Mouse (Mus musculus) liver, adult (tissue): ENCODE results near the gene Fam229a.

ENCODE experiments used
- GATA4 ChIP-seq: IDR thresholded peaks from 2 replicates; pipeline ENCODE4 v1.6.1; 2014; ENCODE audit warnings: mild to moderate bottlenecking, low read length; ENCODE audit not compliant: insufficient replicate concordance

Gene Fam229a

DNA sequence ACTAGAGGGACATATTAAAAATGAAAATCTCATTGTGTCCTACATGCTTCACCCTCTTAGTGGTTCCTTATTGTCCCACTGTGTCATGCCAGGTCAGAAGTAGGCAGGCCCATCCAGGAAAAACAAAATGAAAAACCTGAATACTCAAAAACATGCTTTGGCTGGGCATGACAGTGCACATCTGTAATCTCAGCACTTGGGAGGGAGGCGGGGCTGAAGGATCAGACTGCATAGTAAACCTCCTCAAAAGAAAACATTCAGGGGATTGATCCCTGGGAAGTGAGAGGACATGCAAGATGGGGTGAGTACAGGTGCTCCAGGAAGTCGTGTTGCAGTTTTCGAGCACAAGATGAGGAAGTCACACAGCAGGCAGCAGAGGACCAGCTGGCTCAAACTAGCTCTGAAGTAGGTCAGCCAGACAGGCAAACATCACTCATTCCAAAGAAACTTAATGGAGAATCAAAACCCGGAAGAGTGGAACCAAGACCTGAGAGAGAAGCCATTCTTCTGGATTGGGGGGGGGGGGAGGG lies 26.6 kb upstream of the Fam229a start:
- TF ChIP-seq GATA4: no peak

DNA sequence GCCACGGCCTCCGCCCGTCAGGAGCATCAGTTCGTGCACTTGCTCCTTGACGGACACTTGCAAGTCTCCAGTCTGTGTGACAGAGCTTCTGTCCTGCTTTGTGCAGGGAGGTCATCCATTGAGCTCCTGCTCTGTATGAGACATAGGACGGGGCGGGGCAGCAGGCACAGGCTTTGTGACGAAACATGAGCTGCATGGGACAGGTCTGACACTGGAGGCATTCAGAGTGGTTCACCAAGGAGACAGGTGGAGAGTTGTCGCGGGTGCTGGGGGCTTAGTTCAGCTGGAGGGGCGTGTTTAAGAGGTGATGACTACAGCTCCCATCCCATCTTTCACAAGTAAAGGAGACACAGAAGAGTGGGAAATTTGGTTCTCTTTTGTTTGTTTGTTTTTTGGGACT lies 14.9 kb upstream of the Fam229a start:
- TF ChIP-seq GATA4: no peak

DNA sequence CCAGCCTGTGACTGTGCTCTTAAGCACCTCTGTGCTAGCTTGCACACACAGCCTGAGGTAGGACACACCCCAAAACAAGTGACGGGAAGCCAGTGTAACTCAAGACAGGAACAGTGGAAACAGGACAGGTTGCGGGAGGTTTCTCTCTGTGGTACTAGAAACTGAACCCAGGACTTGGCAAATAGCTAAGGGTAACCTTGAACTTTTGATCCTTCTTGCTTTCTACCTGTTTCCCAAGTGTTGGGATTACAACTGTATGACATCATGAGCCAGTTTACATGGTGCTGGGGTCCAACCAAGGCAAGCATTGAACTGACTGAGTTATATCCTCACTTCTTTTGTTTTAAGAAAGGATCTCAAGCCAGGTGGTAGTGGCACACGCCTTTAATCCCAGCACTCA lies 11.1 kb upstream of the Fam229a start:
- no peak for TF ChIP-seq GATA4

DNA sequence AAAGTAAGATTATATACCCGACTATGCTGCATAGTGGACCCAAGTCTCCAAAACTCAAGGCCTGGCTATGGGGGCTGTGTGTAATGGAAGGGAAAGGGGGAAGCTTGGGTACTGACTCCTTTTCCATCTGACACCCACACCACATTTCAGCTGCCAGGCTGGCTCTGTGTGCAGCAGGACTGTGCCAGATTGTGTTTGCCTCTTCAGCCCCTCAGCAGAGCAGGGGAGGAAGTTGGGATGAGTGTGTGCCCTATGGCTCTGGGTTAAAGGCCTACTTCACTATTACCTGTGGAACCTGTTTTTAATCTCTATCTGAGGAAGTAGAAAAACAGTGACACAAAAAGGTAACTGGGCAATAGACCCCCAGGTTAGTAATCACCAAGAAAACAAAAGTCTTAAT lies 9.9 kb upstream of the Fam229a start:
- TF ChIP-seq GATA4: no peak

- no peak for TF ChIP-seq GATA4
These were observed 3.7 kb downstream of the Fam229a start for GRCm38 (mm10) chr4:129494681-129495080.

- no peak for TF ChIP-seq GATA4
These were observed 4.9 kb downstream of the Fam229a start for GRCm38 (mm10) chr4:129495672-129496562.

- TF ChIP-seq GATA4: peak; percentile 56; the same call in 1 of the 2 replicates
These were observed 5.6 kb downstream of the Fam229a start for GRCm38 (mm10) chr4:129496631-129497030.

DNA sequence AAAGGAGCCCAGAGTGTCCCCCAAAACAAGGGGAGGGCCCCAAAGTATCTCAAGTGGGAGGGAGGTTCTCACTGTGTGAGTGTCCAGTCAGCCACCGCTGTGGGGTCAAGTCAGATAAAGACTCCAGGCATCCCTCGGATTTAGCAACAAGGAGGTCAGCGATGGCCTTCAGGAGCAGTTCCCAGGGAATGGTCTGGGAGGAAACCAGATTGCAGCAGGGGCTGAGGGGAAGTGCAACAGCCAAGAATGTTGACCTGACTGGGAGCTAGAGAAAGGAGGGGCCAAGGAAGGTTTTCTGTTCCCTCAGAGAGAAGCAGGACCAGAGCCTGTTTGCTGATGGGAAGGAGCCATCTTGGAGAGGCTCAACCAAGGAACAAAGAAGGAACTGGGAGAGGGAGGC lies 8.0 kb downstream of the Fam229a start:
- TF ChIP-seq GATA4: peak; percentile 89; the same call in 1 of the 2 replicates

- no peak for TF ChIP-seq GATA4
These were observed 9.0 kb downstream of the Fam229a start for GRCm38 (mm10) chr4:129500017-129500416.

- no peak for TF ChIP-seq GATA4
These were observed 9.9 kb downstream of the Fam229a start for GRCm38 (mm10) chr4:129500607-129501566.

- TF ChIP-seq GATA4: no peak
These were observed 11.4 kb downstream of the Fam229a start for GRCm38 (mm10) chr4:129502327-129502888.

DNA sequence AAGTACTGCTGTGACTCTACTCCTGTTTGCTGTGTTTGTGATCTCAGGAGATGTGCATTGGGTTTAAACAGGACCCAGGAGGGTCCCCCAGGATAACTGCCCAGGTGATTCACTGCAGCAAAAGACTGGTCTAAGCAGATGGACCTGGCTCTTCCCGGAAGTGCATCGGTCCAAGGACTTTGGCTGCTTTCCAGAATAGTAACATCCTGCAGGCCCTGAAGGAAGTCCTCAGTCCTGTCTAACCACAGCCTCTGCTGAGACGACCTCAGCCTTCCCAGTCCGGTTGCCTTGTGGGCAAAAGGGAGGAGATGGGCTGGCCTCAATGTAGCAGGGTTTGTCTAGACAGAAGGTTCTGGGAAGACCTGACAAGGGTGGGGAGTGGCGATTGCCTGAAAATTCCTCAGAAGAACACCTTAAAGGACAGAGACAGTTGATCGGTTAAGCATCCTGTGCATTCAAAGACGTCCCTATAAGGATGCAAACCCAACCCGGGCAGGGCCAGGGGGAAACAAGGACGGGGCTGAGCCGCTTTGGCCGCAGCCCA lies 12.0 kb downstream of the Fam229a start:
- no peak for TF ChIP-seq GATA4

DNA sequence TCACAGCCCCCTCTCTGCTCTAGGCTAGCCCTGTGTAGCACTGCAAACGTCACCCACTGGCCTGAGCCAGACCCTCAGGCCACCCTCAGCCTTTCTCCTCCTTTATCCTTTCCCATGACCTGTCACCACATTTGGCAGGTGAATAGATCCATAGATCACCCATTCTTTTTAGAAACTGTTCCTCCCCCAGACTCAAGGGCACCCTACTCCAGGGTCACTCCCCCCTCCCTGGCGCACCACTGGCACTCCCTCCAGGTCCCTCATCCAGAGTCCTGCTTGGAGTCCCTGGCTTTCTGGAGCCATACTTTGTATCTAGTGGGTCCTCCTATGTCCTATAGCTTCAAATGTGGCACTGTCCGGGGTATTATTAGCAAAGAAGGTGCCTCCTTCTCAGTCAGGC lies 14.5 kb downstream of the Fam229a start:
- no peak for TF ChIP-seq GATA4

DNA sequence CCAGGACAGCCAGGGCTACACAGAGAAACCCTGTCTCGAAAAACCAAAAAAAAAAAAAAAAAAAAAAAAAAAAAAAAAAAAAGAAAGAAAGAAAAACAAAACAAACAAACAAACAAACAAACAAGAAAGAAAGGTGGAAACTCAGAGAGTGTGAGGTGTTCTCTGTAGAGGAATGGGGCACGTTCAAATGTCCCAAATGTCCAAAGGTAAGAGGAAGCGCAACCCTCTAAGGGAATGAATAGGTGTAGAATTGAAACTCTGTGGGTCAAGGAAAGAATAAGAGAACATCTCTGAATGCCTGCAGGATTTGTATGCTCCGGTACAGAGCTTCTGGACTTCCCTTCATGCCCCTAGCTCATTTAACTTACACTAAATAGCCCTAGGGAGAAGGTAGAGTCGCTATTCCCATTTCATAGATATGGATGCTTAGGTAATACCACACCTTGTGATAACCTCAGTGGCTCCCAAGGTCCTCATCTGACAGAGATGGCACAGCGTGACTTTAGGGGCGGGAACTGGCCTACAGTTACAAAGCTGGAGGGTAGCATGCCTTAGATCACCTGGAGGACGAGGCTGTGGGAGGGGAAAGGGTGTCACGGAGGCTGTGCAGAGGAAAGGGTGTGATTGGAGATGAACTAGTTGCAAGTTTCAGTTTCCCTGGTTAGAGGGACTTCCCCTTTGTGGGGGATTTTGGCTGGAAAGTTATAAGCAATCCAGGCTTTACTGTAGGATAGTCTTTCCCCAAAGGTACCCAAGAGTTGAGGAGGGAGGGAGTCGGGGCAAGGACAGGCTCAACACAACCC lies 16.6 kb downstream of the Fam229a start:
- no peak for TF ChIP-seq GATA4

GRCm38 (mm10) chr4:129508237-129508515 lies 17.2 kb downstream of the Fam229a start:
- no peak for TF ChIP-seq GATA4
